Mouse (Mus musculus) neural tube, postnatal 0 days (tissue): ENCODE data around the gene Cdk11b. TPM values are rescaled to one million over a fixed set of nuclear protein-coding genes. Genes with fewer than 3 reads are reported as not detected.

Source experiments
- polyA plus RNA-seq: library from polyadenylated mRNA; unstranded; fragments of >200 nt; fragmentation: Nextera tagmentation; extraction: Ambion mirVana; gene quantifications from 2 replicates; pipeline ENCODE4 v1.2.1, GENCODE M21; 2015

The Cdk11b gene
- polyA plus RNA-seq = 58.3 and 62.0 TPM in 2 replicates

GRCm38 (mm10) chr4:155624338-155625291 lies at the start of gene Cdk11b:
Gene Cdk11b, plus strand, starts transcription at chr4:155624854.

GRCm38 (mm10) chr4:155601091-155601996 lies 23.3 kb upstream of the Cdk11b start, which contains the start of gene Slc35e2:
Gene Slc35e2, plus strand, starts transcription at chr4:155601416.

GRCm38 (mm10) chr4:155645308-155645707 lies 20.7 kb downstream of the Cdk11b start, which contains the start of gene Gm10563:
Gene Gm10563, minus strand, starts transcription at chr4:155645408.

GRCm38 (mm10) chr4:155653086-155653450 lies 28.4 kb downstream of the Cdk11b start, which contains the start of gene Mmp23:
Gene Mmp23, minus strand, starts transcription at chr4:155653384.

GRCm38 (mm10) chr4:155668689-155669597 lies 44.3 kb downstream of the Cdk11b start, which contains the start of gene Mib2:
Gene Mib2, minus strand, starts transcription at chr4:155669198.

GRCm38 (mm10) chr4:155694111-155694481 lies 69.4 kb downstream of the Cdk11b start, which contains the start of gene Fndc10:
Gene Fndc10, plus strand, starts transcription at chr4:155694342.

Other genes with a start within 250 kb of the Cdk11b start
- 0.23 and 0.33 TPM in 2 replicates for gene Gabrd, start 226.7 kb upstream of the Cdk11b start, polyA plus RNA-seq
- 5.1 and 5.9 TPM in 2 replicates for gene Cfap74, start 215.7 kb upstream of the Cdk11b start, polyA plus RNA-seq
- gene Tmem52, start 155.7 kb upstream of the Cdk11b start, polyA plus RNA-seq = 0.45 and 1.1 TPM in 2 replicates
- gene Gnb1, start 133.5 kb upstream of the Cdk11b start, polyA plus RNA-seq = 1,042 and 1,084 TPM in 2 replicates
- 56.6 and 58.5 TPM in 2 replicates for gene Nadk, start 62.5 kb upstream of the Cdk11b start, polyA plus RNA-seq
- gene Slc35e2, start 23.4 kb upstream of the Cdk11b start, polyA plus RNA-seq = 11.4 and 12.9 TPM in 2 replicates
- not detected in 2 replicates for gene Gm10563, start 20.6 kb downstream of the Cdk11b start, polyA plus RNA-seq
- gene Mmp23, start 28.5 kb downstream of the Cdk11b start, polyA plus RNA-seq = 14.1 and 17.6 TPM in 2 replicates
- gene Mib2, start 44.3 kb downstream of the Cdk11b start, polyA plus RNA-seq = 47.2 and 56.0 TPM in 2 replicates
- gene Fndc10, start 69.5 kb downstream of the Cdk11b start, polyA plus RNA-seq = 35.0 and 37.4 TPM in 2 replicates
- 168 and 177 TPM in 2 replicates for gene Ssu72, start 79.9 kb downstream of the Cdk11b start, polyA plus RNA-seq
- gene Tmem240, start 109.9 kb downstream of the Cdk11b start, polyA plus RNA-seq = 44.7 and 52.1 TPM in 2 replicates
- 68.6 and 78.0 TPM in 2 replicates for gene Atad3a, start 136.2 kb downstream of the Cdk11b start, polyA plus RNA-seq
- gene Vwa1, start 149.8 kb downstream of the Cdk11b start, polyA plus RNA-seq = 32.3 and 34.3 TPM in 2 replicates
- gene Tmem88b, start 161.0 kb downstream of the Cdk11b start, polyA plus RNA-seq = 1.4 and 2.4 TPM in 2 replicates
- not detected in 2 replicates for gene Ankrd65, start 165.6 kb downstream of the Cdk11b start, polyA plus RNA-seq
- 309 and 322 TPM in 2 replicates for gene Mrpl20, start 178.0 kb downstream of the Cdk11b start, polyA plus RNA-seq
- gene Ccnl2, start 187.6 kb downstream of the Cdk11b start, polyA plus RNA-seq = 81.5 and 90.5 TPM in 2 replicates
- 162 and 166 TPM in 2 replicates for gene Aurkaip1, start 206.4 kb downstream of the Cdk11b start, polyA plus RNA-seq
- 42.9 and 43.1 TPM in 2 replicates for gene Mxra8, start 214.8 kb downstream of the Cdk11b start, polyA plus RNA-seq
- gene Dvl1, start 222.5 kb downstream of the Cdk11b start, polyA plus RNA-seq = 30.4 and 32.0 TPM in 2 replicates
- 0.21 and 0.23 TPM in 2 replicates for gene Tas1r3, start 238.5 kb downstream of the Cdk11b start, polyA plus RNA-seq
- 26.1 and 30.4 TPM in 2 replicates for gene Cptp, start 244.6 kb downstream of the Cdk11b start, polyA plus RNA-seq
- gene Ints11, start 244.7 kb downstream of the Cdk11b start, polyA plus RNA-seq = 45.7 and 52.0 TPM in 2 replicates